Mouse (Mus musculus): ENCODE data around the gene Zc3hc1.
A peak's percentile ranks its signal among the peaks of the same experiment; 100 is the strongest.

The Zc3hc1 gene

GRCm38 (mm10) chr6:30372627-30373369 lies 18.0 kb downstream of the Zc3hc1 start:
- DNase-seq, result no peak

DNA sequence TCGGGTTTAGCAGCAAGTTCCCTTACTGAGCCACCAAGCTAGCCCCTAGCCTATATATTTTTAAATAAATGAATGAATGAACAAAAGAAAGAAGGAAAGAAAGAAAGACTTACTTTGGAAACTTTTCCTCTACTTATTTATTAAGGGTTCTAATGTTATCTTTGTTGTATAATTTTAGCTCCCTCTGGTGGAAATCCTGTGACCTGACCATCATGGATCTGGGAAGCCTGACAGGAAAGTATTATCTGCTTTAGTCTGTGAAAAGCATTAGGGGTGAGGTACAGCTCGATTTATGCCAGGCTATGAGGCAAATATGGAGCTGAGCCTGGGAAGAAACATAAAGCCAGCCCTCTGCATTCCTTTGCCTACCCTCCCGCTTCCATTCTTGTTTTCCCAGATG lies 21.5 kb downstream of the Zc3hc1 start:
- DNase-seq, result no peak

DNA sequence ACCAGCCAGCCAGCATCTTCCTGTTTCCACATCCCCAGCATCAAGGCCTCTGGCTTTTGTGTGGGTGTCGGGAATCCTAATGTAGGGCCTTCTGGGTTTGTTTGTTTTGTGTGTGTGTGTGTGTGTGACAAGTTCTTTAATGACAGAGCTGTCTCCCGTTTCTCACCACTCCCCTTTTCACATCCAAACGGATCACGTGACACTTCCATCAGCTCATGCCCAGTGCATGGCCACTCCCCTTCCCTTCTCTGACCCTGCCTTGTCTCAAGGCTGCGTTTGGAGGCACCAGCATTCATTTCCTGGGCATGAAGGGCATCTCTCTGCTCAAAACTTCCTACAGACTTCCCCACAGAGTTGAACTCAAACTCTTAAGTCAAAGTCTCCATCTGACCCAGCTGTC lies 27.0 kb downstream of the Zc3hc1 start:
- no peak for DNase-seq

DNA sequence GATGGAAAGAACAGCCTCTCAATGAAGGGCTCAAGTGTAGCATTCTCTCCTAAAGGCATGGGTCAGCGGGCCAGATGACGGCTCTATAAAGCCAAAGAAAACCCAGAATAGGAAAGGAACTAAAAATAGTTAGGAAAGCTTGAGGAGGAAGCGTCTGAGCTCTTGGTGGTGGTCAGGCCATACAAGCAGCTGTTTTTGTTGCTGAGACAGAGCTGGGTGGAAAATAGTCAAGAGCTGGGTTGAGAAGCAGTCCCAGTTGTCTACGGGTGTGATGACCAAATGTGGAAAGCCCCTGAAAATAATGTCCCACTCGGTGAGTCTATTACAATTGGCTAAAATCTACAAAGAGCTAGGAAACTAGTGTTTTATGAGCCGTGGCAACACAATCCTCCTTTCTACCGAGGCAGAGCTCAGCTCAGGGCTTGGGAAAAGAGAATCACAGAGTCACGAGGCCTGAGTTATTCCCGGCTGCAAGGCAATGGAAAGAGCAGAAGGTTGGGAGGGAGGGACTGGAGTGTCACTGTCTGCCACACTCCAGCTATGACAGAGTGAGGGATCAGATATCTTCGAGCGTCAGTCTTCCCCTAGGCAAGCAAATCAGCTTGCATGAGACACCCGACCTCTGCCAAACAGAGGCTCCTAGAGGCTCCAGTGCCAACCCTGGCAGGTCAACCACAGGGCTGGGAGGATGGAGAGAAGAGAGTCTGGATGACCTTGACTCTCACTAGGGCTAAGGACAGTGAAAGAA lies 30.9 kb downstream of the Zc3hc1 start:
- DNase-seq, result no peak

- DNase-seq, result peak; percentile 90
Measured at GRCm38 (mm10) chr6:30357561-30358177, 33.2 kb downstream of the Zc3hc1 start.

GRCm38 (mm10) chr6:30356680-30357079 lies 34.1 kb downstream of the Zc3hc1 start:
- DNase-seq, result peak in 1 of 2 experiments; percentile 33

DNA sequence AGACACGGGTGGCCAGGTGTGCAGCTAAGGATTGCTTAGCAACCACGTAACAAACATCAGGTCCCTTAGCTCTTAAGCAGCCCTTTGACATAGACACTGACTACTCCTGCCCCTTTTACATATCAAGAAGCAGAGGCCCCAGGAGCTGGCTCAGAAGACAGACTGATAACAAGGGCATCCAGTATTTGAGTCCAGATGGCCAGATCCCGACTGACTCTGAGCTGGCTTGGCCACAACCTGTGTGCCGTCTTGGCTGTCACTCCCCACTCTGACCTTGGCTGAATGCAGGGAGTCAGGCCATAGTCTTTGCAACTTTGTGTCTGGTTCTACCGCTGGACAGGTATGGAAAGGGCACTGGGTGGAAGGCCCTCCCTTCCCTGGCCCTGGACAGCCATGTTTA lies 34.7 kb downstream of the Zc3hc1 start:
- peak; percentile 40 to 61 for DNase-seq

DNA sequence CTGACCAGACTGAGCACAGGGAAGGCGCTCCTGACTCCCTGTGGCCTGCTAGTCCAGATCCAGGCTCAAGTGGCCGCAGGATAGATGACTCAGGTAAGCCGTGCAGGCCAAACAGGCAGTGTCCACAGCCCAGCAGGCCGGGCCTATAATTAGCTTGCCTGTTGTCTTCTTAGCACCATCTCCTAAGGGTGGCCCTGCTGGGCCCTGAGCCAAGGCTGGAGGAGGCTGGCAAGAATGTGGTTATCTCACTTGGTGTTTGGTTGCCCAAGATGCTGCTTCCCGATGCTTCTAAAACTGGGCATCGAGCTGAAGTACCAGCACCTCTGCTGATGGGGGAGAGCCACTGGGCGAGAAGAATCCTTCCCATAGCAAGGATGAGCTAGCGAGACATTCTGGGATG lies 35.1 kb downstream of the Zc3hc1 start:
- peak; percentile 67 to 73 for DNase-seq

DNA sequence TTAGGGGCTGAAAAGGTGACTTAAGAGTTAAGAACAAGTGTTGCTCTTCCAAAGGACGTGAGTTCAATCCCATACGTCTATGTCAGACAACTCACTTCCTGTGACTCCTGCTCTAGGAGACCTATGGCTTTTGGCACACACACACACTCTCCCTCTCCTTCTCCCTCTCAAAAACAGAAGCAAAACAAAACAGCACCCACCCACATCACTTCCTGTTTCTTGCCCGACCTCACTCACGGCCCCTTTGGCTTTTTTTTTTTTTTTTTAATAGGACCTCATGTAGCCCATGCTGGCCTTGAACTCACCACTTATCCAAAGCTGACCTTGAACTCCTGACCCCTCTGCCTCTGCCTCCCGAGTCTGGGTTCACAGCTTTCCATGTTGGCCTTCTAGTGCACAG lies 36.1 kb downstream of the Zc3hc1 start:
- DNase-seq, result no peak

- DNase-seq, result no peak
Measured at GRCm38 (mm10) chr6:30353661-30354060, 37.2 kb downstream of the Zc3hc1 start.

GRCm38 (mm10) chr6:30352762-30353161 lies 38.1 kb downstream of the Zc3hc1 start:
- DNase-seq, result no peak

DNA sequence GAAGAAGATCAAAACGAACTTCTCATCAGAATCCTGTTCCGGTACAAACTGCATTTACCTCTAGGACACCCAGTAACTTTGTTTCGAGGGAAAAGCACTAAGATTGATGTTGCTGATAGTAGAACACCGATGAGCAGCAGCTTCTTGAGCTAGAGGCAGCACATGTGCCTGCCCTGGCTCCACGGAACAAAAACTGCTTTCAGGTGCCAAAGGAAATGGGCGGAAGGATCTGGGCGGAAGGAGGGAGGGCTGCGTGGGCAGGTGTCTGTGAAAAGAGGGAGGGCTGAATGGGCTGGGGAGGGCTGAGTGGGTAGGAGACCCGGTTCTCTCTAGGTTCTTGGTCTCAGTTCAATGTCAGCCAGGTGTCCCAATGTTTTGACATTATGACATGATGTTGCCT lies 39.5 kb downstream of the Zc3hc1 start:
- DNase-seq, result no peak

GRCm38 (mm10) chr6:30347288-30347801 lies 43.5 kb downstream of the Zc3hc1 start:
- DNase-seq, result no peak

GRCm38 (mm10) chr6:30346737-30347136 lies 44.1 kb downstream of the Zc3hc1 start:
- DNase-seq, result no peak

- no peak for DNase-seq
Measured at GRCm38 (mm10) chr6:30344032-30344431, 46.8 kb downstream of the Zc3hc1 start.

- DNase-seq, result peak in 1 of 2 experiments; percentile 16
Measured at GRCm38 (mm10) chr6:30340231-30340873, 50.5 kb downstream of the Zc3hc1 start.

DNA sequence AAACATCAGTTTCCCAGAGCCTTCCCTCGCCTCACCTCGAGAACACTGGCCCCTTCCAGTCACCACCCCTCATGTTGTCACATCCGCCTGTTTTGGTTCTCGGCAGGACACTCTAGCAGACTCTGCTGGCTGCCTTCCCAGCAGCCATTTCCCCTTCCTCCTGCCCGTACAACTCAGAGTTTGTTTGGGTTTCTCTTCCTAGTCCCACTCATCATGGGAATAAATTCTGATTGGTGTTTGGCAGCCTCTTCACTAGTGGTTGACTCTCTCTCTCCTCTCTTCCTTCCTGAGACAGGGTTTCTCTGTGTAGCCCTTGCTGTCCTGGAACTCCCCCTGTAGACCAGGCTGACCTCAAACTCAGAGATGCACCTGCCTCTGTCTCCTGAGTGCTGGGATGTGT lies 53.9 kb downstream of the Zc3hc1 start:
- peak; percentile 14 to 36 for DNase-seq

DNA sequence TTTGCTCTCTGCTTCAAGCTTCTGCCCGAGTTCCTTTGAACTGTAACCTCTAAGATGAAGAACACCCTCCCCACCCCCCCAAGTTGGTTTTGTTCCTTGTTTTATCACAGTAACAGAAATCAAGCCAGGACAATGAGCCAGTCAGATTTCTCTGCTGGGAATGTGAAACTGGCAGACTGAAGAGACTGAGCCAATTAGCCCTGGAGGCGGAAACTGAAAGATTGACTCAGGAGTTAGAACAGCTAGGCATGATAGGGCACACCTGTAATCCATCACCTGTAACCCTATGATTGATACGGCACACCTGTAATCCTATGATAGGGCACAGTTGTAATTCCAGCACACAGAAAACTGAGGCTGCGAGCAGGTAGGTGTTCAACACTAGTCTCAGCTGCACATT lies 58.6 kb downstream of the Zc3hc1 start:
- no peak for DNase-seq

DNA sequence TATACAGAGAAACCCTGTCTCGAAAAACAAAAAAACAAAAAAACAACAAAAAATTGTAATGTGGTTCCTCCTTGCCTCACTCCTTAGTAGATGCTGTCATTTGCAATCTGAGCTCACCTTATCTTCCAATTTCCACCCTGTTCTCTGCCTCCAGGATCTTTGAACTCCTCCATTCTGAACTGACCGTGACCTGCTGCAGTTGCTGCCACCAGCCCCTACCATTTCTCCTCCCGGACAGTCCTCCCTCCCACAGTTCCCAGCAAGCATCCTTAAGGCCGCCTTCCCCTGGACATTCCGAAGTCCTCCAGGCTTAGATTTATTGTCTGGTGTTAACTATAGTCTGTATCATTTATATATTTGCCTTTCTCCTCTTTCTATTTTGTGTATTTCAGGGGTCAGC lies 60.1 kb downstream of the Zc3hc1 start:
- no peak for DNase-seq

- DNase-seq, result no peak
Measured at GRCm38 (mm10) chr6:30325932-30326501, 64.8 kb downstream of the Zc3hc1 start.

GRCm38 (mm10) chr6:30321002-30321401 lies 69.8 kb downstream of the Zc3hc1 start:
- DNase-seq, result no peak

- no peak for DNase-seq
Measured at GRCm38 (mm10) chr6:30319216-30319615, 71.6 kb downstream of the Zc3hc1 start.
